Mouse (Mus musculus): Measurements from ENCODE around the gene Nr5a1.

The Nr5a1 gene

GRCm38 (mm10) chr2:38652098-38652497 is 62.2 kb downstream of the Nr5a1 start:
- DNase-seq (ENCODE audit: low read depth, low spot score) = no peak

GRCm38 (mm10) chr2:38650340-38650739 is 64.0 kb downstream of the Nr5a1 start:
- no peak for DNase-seq (ENCODE audit: low read depth, low spot score)

GRCm38 (mm10) chr2:38647661-38648060 is 66.7 kb downstream of the Nr5a1 start:
- no peak for DNase-seq (ENCODE audit: low read depth, low spot score)

- no peak for DNase-seq (ENCODE audit: low read depth, low spot score)
Observed at GRCm38 (mm10) chr2:38647201-38647606, 67.1 kb downstream of the Nr5a1 start.

GRCm38 (mm10) chr2:38645936-38646335 is 68.4 kb downstream of the Nr5a1 start:
- DNase-seq (ENCODE audit: low read depth, low spot score) = peak; percentile 82

GRCm38 (mm10) chr2:38643625-38644427 is 70.5 kb downstream of the Nr5a1 start, which contains the start of gene Psmb7:
Psmb7 (minus strand) TSS chr2:38644087.
- DNase-seq (ENCODE audit: low read depth, low spot score) = peak; percentile 96

Measured in ES-CJ7 (cell line).